Mouse (Mus musculus) C2C12 (cell line): ENCODE data around the gene Ano8. TPM values are rescaled to one million over a fixed set of nuclear protein-coding genes. Genes with fewer than 3 reads are reported as not detected.
A peak's percentile ranks its signal among the peaks of the same experiment; 100 is the strongest.

ENCODE experiments used
- H3K27me3 ChIP-seq: one replicate; pipeline ENCODE4 v1.6.1; 2011; ENCODE audit not compliant: control insufficient read depth, insufficient read depth, insufficient read length
- H3K36me3 ChIP-seq: one replicate; pipeline ENCODE4 v1.6.1; 2011; ENCODE audit not compliant: control insufficient read depth, insufficient read depth
- H3K4me3 ChIP-seq: one replicate; pipeline ENCODE4 v1.5.1; 2011; ENCODE audit warnings: mild to moderate bottlenecking, control low read depth; ENCODE audit not compliant: poor library complexity, insufficient read depth, severe bottlenecking
- H3K79me2 ChIP-seq: one replicate; pipeline ENCODE4 v1.6.1; 2011; ENCODE audit not compliant: control insufficient read depth, insufficient read depth
- H3K79me3 ChIP-seq: one replicate; pipeline ENCODE4 v1.6.1; 2011; ENCODE audit warnings: low read depth, control low read depth
- H3ac ChIP-seq: one replicate; pipeline ENCODE3; 2011; ENCODE audit warnings: low read depth; ENCODE audit not compliant: control insufficient read depth, insufficient read length
- CEBPB ChIP-seq: IDR thresholded peaks from one replicate; pipeline ENCODE4 v1.6.1; 2011; ENCODE audit warnings: low read depth, mild to moderate bottlenecking, control low read depth, moderate library complexity
- CTCF ChIP-seq: IDR thresholded peaks from one replicate; pipeline ENCODE4 v1.5.1; 2011; ENCODE audit not compliant: control insufficient read depth, insufficient read depth, insufficient read length
- FOSL1 ChIP-seq: IDR thresholded peaks from one replicate; pipeline ENCODE4 v1.8.0; 2011; ENCODE audit warnings: mild to moderate bottlenecking, low read length; ENCODE audit not compliant: poor library complexity, insufficient read depth, severe bottlenecking
- MAX ChIP-seq: IDR thresholded peaks from one replicate; pipeline ENCODE4 v1.6.1; 2011; ENCODE audit warnings: mild to moderate bottlenecking, control low read depth
- MYOD1 ChIP-seq: IDR thresholded peaks from one replicate; pipeline ENCODE4 v1.6.1; 2011; ENCODE audit warnings: low read depth; ENCODE audit not compliant: control insufficient read depth, insufficient read length
- MYOG ChIP-seq: IDR thresholded peaks from one replicate; pipeline ENCODE4 v1.6.1; 2011; ENCODE audit not compliant: control insufficient read depth, insufficient read length; ENCODE audit errors: extremely low read depth
- USF1 ChIP-seq: IDR thresholded peaks from one replicate; pipeline ENCODE4 v1.6.1; 2011; ENCODE audit warnings: low read depth, mild to moderate bottlenecking, control low read depth, moderate library complexity
- polyA plus RNA-seq: library from polyadenylated mRNA; unstranded; fragments of >200 nt; fragmentation: generic; extraction: Trizol; gene quantifications from one replicate; pipeline ENCODE4 v1.2.1, GENCODE M21; 2012; ENCODE audit warnings: missing spikeins

The Ano8 gene
- polyA plus RNA-seq, 1 experiment: 22.1 TPM

- Histone ChIP-seq H3ac (no peak overlapping the region), H3K27me3 (no peaks in the 10 kb centered on the region), H3K79me2 (peaks cover 34% of the 10 kb centered on the region), H3K4me3 (no peak overlapping the region), H3K36me3 (peaks cover 27% of the 10 kb centered on the region), H3K79me3 (peaks cover 5% of the 10 kb centered on the region)
- no peak for TF ChIP-seq MYOG
- no peak for TF ChIP-seq FOSL1
- no peak for TF ChIP-seq CEBPB
- TF ChIP-seq MYOD1: no peak
- no peak for TF ChIP-seq MAX
- no peak for TF ChIP-seq USF1
- no peak for TF ChIP-seq CTCF
Observed at GRCm38 (mm10) chr8:71461152-71461840, 24.5 kb downstream of the Ano8 start.

GRCm38 (mm10) chr8:71460716-71461115, 25.0 kb downstream of the Ano8 start:
- peaks cover 23% of the 10 kb centered on the region for H3K36me3 ChIP-seq
- H3K4me3 ChIP-seq: no peak overlapping the region
- peaks cover 5% of the 10 kb centered on the region for H3K79me3 ChIP-seq
- no peak for TF ChIP-seq CTCF
- TF ChIP-seq MYOG: no peak
- no peak for TF ChIP-seq MAX
- TF ChIP-seq MYOD1: no peak
- no peak for TF ChIP-seq USF1
- TF ChIP-seq FOSL1: no peak
- TF ChIP-seq CEBPB: no peak
- peaks cover 29% of the 10 kb centered on the region for H3K79me2 ChIP-seq
- no peak overlapping the region for H3ac ChIP-seq
- no peaks in the 10 kb centered on the region for H3K27me3 ChIP-seq

- no peaks in the 10 kb centered on the region for H3K27me3 ChIP-seq
- H3K36me3 ChIP-seq: peaks cover 23% of the 10 kb centered on the region
- no peak overlapping the region for H3K4me3 ChIP-seq
- peaks cover 19% of the 10 kb centered on the region for H3K79me2 ChIP-seq
- H3ac ChIP-seq: no peak overlapping the region
- H3K79me3 ChIP-seq: peaks cover 5% of the 10 kb centered on the region
- TF ChIP-seq USF1 (no peak), CTCF (no peak), CEBPB (no peak), MAX (no peak), MYOD1 (no peak), FOSL1 (no peak), MYOG (no peak)
Observed at GRCm38 (mm10) chr8:71457659-71458270, 28.0 kb downstream of the Ano8 start.

- H3K36me3 ChIP-seq: peaks cover 23% of the 10 kb centered on the region
- no peak overlapping the region for H3K4me3 ChIP-seq
Observed at GRCm38 (mm10) chr8:71456906-71457305, 28.9 kb downstream of the Ano8 start.

DNA sequence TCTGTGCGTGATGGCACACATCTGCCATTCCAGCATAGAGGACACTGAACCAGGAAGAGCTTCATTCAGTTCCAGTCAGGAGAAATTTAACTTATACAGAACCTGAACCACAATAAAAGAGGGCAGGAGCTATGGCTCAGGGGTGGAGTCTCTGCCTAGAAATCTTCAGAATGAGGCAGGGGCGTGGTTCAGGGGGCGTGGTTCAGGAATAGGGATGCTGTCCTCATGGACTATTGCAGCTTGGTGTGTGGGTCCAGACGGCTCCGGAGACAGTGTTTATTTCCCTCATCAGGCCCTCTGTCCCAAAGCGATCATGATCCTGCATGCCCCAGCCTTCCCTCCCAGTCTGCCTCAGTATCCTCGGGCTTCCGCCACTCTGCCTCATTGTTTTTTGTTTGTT, 31.1 kb downstream of the Ano8 start:
- peaks cover 11% of the 10 kb centered on the region for H3K36me3 ChIP-seq
- TF ChIP-seq USF1: no peak
- no peak for TF ChIP-seq CTCF
- TF ChIP-seq MYOD1: no peak
- TF ChIP-seq MAX: no peak
- TF ChIP-seq MYOG: no peak
- no peak for TF ChIP-seq FOSL1
- no peak for TF ChIP-seq CEBPB
- H3K27me3 ChIP-seq: no peaks in the 10 kb centered on the region
- no peak overlapping the region for H3K4me3 ChIP-seq
- H3ac ChIP-seq: no peak overlapping the region
- H3K79me2 ChIP-seq: no peaks in the 10 kb centered on the region
- no peaks in the 10 kb centered on the region for H3K79me3 ChIP-seq

More at GRCm38 (mm10) chr8:71456906-71457305, 28.9 kb downstream of the Ano8 start:
- Histone ChIP-seq H3K79me3 (peaks cover 2% of the 10 kb centered on the region), H3K79me2 (peaks cover 11% of the 10 kb centered on the region), H3ac (no peak overlapping the region), H3K27me3 (no peaks in the 10 kb centered on the region)
- no peak for TF ChIP-seq CTCF
- TF ChIP-seq MYOG: no peak
- TF ChIP-seq MYOD1: no peak
- no peak for TF ChIP-seq MAX
- TF ChIP-seq CEBPB: no peak
- no peak for TF ChIP-seq USF1
- no peak for TF ChIP-seq FOSL1

DNA sequence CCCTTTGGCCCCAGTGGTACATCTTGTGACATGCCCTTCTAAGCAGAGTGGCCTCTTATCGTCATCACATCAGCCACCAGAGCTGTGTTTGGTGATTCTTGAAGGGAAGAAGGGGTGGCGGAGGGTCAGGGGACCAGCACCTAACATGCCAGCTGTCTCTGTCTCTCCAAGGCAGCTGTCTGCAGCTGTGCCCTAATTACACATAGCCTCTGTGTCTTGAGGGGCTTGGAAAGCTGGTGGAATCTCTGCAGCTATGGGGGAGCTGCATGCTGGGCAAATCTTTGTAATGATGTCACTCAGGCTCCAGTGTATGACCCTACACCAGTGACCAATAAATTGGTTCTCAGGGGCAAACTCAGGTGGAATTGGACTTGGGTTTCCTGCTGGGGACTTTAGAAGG, 33.1 kb downstream of the Ano8 start:
- TF ChIP-seq MYOG (no peak), FOSL1 (no peak), MYOD1 (peak; percentile 95), MAX (no peak), USF1 (no peak), CTCF (no peak), CEBPB (no peak)
- no peak overlapping the region for H3K4me3 ChIP-seq
- no peaks in the 10 kb centered on the region for H3K79me3 ChIP-seq
- no peak overlapping the region for H3ac ChIP-seq
- no peaks in the 10 kb centered on the region for H3K27me3 ChIP-seq
- H3K36me3 ChIP-seq: peaks cover 7% of the 10 kb centered on the region
- no peaks in the 10 kb centered on the region for H3K79me2 ChIP-seq
